ENCODE assay signal across 16 mouse cellular contexts in the genomic region with DNA sequence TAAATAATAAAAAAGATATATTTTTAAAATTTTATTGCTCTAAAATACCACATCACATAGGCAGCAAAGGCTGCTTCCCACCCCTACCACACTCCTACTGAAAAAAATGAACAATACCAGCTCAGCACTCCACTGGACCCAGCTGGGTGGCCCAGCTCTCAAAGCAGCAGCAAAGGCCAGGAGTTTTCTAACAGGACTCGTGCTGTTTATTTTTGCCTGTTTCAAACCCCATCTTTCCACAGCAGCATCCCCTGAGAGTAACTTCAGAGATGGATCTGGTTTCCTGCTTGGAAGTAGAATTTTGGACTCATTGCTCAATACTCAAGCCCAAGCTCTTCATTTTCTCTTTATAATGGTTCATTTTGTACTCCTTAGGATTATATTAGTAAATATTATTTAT.
"Had no signal": no experiment of that assay in that cellular context is flagged by ENCODE, and none has a peak within 500 bp of the region (broad histone marks: within the 10 kb centered on the region; RNA-seq: fewer than 3 reads in every experiment).

No protein-coding gene starts in this region.

- H3K9ac ChIP-seq: lung, embryonic 15.5 days; midbrain, embryonic 13.5 days; midbrain, embryonic 15.5 days; neural tube, embryonic 12.5 days had no signal

- H3K27me3 ChIP-seq: lung, embryonic 15.5 days; megakaryocyte, embryonic 14.5 days; midbrain, embryonic 13.5 days; midbrain, embryonic 15.5 days; neural tube, embryonic 12.5 days had no signal

- H3K9me3 ChIP-seq: lung, embryonic 15.5 days; midbrain, embryonic 13.5 days; midbrain, embryonic 15.5 days; neural tube, embryonic 12.5 days had no signal

- ATAC-seq: lung, postnatal 0 days; midbrain, embryonic 13.5 days; midbrain, embryonic 15.5 days had no signal

- H3K4me2 ChIP-seq: lung, embryonic 15.5 days; midbrain, embryonic 11.5 days; midbrain, embryonic 13.5 days; midbrain, embryonic 15.5 days; neural tube, embryonic 12.5 days had no signal

- H3K4me1 ChIP-seq: lung, embryonic 15.5 days; megakaryocyte, embryonic 14.5 days; midbrain, embryonic 13.5 days; midbrain, embryonic 15.5 days; neural tube, embryonic 12.5 days had no signal

- H3K4me3 ChIP-seq: lung, embryonic 15.5 days; megakaryocyte, embryonic 14.5 days; midbrain, embryonic 13.5 days; midbrain, embryonic 15.5 days; neural tube, embryonic 12.5 days had no signal

- H3K27ac ChIP-seq: lung, embryonic 15.5 days; macrophage; midbrain, embryonic 13.5 days; midbrain, embryonic 15.5 days; neural tube, embryonic 12.5 days had no signal

- DNase-seq: lung, adult 2 months; lung, postnatal 14 days; lung, postnatal 36 days; right cerebral cortex, postnatal 14 days; spleen, adult 18-20 months; thymus, adult 18-20 months; thymus, postnatal 14 days; thymus, postnatal 36 days had no signal

- H3K36me3 ChIP-seq: lung, embryonic 15.5 days; midbrain, embryonic 15.5 days; neural tube, embryonic 12.5 days had no signal
